Mouse (Mus musculus) brain, embryonic 14.5 days (tissue): Measurements from ENCODE around the gene Olfr63.
"Not testable (repeated sequence)": the region's sequence is repeated elsewhere in the genome, so short reads cannot be mapped to it uniquely, and the experiment has no call there.

ENCODE experiments used
- CTCF ChIP-seq: fragments of 200-500 bp; IDR thresholded peaks from 2 replicates; pipeline ENCODE4 v1.5.1; 2012; ENCODE audit warnings: inconsistent platforms, mild to moderate bottlenecking, moderate library complexity, borderline replicate concordance; ENCODE audit not compliant: insufficient read depth, insufficient read length; ENCODE audit errors: extremely low read depth
- POLR2A ChIP-seq: fragments of 200-500 bp; IDR thresholded peaks from 2 replicates; pipeline ENCODE4 v1.6.1; 2012; ENCODE audit warnings: mild to moderate bottlenecking, inconsistent platforms, borderline replicate concordance; ENCODE audit not compliant: poor library complexity, insufficient read depth, insufficient read length, severe bottlenecking; ENCODE audit errors: extremely low read depth

- TF ChIP-seq POLR2A, CTCF: not testable (repeated sequence)
These were observed 27.8 kb upstream of the Olfr63 start for GRCm38 (mm10) chr17:33236646-33237045.
